Mouse (Mus musculus) CD4-positive, CD25-positive, alpha-beta regulatory T cell (primary cell): ENCODE data around the gene Tdrd1. TPM values are rescaled to one million over a fixed set of nuclear protein-coding genes. Genes with fewer than 3 reads are reported as not detected.

Experiments used
- polyA plus RNA-seq: library from polyadenylated mRNA; unstranded; fragments of 100-300 nt; shearing (Covaris generic); gene quantifications from one replicate; pipeline ENCODE4 v1.2.1, GENCODE M21; 2017

The Tdrd1 gene
- not detected for polyA plus RNA-seq

GRCm38 (mm10) chr19:56826047-56826631 lies at the start of gene Tdrd1:
TSS of gene Tdrd1 (plus strand) at chr19:56826209.

GRCm38 (mm10) chr19:56821798-56822447 lies 4.1 kb upstream of the Tdrd1 start, which contains the start of gene Ccdc186:
TSS of gene Ccdc186 (minus strand) at chr19:56822190.

GRCm38 (mm10) chr19:56873816-56874600 lies 48.0 kb downstream of the Tdrd1 start, which contains the start of gene Vwa2:
TSS of gene Vwa2 (plus strand) at chr19:56874249.

Other genes starting within 250 kb of the Tdrd1 start
- gene Adrb1, start 104.0 kb upstream of the Tdrd1 start, polyA plus RNA-seq = 0.19 TPM
- 17.4 TPM for gene Ccdc186, start 4.0 kb upstream of the Tdrd1 start, polyA plus RNA-seq
- gene Vwa2, start 48.0 kb downstream of the Tdrd1 start, polyA plus RNA-seq = not detected
- not detected for gene Afap1l2, start 182.0 kb downstream of the Tdrd1 start, polyA plus RNA-seq